Mouse (Mus musculus) layer of hippocampus, postnatal 25 days (tissue): ENCODE measurements around the gene Ubl7. TPM values are rescaled to one million over a fixed set of nuclear protein-coding genes. Genes with fewer than 3 reads are reported as not detected.
"Not testable (repeated sequence)": the region's sequence is repeated elsewhere in the genome, so short reads cannot be mapped to it uniquely, and the experiment has no call there.

Experiments used
- DNase-seq, 2 experiments: peaks; one replicate each; pipeline ENCODE4 v3.0.0; 2022; ENCODE audit warnings: mixed read lengths in 2 of 2, low spot score in 1 of 2; ENCODE audit errors: extremely low spot score in 1 of 2
- total RNA-seq, 2 experiments: library from RNA; stranded (reverse); gene quantifications; 2 replicates each; pipeline ENCODE4 v1.2.3; 2021

Gene Ubl7
- total RNA-seq, result 100 to 1,000 TPM; 100 to 101 TPM

DNA sequence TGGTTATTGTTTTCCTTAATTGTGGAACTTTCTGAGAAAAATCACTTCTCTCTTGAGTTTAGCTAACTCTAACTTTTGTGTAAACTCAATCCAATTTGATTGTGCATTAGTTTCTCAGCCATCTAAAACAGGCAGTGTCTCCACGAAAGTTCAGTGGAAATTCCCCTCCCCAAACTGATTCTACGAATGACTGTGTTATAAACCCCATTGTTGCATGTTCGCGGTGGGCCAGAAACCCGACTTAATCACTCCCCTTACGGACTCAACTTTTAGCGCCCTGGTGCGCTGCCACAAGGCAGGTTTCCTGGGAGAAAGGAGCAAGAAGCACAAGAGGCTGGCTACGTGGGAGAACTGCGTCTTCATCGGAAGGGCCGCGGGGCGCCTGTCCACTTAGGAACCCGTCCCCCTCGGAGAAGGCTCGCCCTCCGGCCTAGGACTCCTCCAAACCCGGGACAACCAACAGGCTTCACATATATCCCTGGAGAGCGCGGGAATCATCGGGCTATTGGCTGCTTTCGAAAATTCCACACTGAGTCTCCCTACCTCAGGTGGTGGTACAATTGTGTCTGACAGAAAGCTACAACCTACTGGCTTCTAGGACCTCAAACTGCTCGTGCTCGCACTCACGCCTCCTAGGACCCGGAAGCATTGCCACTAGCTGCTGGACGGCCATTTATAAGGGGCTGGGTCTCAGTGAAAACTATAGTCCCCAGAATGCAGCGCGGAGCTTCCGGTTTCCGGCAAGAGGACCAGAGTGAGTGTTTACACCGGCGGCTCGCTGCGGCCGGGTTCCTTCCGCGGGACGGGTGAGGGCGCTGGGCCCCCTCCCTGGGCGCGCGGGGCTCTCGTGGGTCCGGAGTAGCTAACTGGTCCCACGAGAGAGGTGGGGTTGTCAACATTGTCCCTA is at the start of gene Ubl7:
TSS of gene Ubl7 (plus strand) at position 726 of the 907 bp plus-strand sequence.
- peak; percentile 71 to 79 for DNase-seq

DNA sequence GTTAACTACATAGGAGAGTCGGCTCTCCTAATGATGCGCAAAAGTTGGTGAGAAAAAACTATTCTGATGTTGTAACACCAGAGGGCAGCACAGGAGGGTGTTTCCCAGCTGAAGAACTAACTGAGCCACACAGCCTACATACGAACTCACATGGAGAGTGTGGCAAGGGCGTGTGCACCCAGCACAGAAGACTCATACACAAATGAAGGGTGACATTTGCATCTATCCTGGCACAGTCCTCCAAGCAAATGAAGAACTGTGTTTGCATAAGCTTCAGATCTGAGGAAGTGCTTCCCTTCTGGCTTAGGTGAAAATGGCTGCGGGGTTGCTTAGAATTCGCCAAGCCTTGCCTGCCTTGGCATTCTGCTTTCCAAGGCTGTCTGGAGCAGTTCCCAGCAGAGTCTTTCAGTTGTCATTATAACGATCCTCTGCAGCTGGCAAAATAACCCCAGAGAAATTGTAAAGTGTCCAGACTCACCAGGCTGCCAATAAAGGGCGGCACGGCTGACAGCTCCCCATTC is 48.8 kb upstream of the Ubl7 start:
- DNase-seq, result peak; percentile 40 to 47

DNA sequence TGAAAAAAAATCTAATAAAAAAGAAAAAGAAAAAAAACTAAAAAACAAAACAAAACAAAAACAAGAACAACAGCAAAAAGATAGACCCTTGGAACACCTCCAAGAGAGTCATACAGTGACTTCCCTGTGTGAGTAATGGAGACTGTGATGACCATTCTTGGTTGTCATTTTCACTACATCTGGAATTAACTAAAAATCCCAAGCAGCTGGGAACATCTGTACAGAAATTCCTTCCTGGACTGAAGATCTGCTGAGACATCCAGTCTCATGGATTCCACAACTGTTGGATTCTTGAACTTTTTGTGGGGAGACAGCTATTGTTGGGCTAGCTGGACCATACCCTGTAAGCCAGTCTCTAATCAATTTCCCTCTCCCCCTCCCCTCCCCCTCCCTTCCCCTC is 46.4 kb upstream of the Ubl7 start:
- DNase-seq, result no peak

DNA sequence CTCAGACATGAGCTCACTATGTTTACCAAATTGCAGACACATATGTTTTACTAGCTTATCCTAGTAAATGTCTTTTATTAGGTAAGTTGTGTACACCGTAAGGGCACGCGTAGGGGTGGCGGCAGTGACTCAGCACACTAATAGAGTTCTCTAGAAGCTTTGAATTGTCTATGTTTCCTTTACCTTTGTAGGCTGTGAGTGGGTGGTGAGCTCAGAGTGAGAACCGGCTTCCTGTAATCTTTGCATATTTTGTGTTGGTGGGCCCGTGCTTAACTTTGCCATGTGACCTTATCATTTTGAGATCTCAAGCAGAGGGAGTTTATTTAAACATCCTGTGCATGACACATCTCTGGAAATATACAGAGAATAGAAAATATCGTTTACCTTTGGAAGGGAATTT is 44.2 kb upstream of the Ubl7 start:
- no peak for DNase-seq

DNA sequence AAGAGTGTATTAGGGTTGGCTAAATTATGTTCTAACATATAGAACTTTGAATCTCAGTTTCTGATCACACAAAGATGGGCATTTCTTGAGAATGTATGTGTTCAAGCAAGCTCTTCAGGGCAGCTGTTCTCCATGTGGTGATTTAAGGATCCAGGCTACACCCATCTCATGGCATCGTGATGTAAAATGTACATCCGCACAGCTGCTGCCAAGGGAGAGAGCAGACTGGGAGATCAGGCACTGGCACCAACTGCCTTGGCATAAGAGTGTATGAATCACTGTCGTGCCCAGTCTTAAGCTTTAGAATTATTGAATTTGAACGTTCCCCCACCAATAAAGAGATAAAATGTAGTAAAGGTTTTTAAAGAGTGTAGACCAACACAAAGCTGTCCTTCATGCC is 43.5 kb upstream of the Ubl7 start:
- no peak for DNase-seq

DNA sequence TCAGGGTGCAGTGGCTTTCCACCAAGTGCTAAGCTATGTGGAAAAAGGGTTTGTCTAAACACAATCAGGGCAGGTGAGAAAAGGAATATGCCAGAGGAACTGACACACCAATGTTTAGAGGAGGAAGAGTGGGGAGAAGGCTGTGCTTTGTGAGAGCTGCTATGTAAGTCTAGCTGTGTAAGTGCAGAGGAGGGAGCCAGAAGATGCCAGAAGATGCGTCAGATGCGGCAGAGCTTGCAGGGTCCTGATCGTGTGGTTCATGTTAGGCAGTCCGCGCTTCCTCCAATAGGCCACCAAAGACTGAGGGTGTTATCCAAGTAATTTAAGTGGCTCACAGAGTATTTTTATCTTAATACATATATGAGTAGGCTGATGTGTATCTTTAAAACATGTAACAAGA is 42.9 kb upstream of the Ubl7 start:
- no peak for DNase-seq

DNA sequence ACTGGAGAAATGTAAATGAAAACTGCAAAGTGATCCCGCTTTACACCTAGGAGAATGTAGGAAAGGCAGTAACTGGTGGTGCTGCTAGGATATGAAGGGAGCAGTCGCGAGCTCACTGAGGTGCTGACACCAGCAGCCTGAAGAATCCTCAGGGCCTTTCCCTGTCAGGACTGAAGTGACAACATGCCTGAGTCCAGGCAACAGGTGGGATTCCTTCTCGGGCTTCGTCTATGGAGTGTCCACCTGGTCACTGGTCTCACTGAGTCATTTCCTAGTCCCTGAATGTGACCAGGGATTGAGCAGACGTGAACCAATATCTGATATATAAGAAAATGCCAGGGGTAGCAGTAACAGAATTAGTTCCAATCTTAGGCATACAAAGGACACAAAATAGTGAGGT is 42.0 kb upstream of the Ubl7 start:
- DNase-seq, result no peak

DNA sequence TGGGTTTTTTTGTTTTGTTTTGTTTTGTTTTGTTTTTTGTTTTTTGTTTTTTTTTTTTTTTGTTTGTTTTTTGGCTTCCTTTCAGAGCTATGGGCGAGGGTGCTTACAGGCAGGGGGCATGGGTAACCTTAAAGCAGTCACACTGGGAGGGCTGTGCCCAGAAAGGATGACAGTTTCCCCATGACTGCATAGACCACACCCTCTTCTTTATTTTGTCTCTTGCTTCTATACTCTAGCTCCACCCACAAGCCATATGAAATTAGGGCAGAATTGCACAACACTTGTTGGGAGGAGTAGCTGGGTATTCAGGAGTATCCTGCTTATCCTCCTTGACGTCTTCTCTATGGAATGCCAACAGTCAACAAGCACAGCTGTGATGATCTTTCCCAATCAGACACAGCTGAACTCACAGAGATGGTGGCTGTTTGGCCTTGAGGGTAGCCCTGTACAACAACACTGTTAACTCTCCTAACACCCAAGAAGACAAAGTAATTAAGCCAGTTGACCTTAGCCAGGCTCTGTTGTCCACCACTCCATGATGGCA is 40.4 kb upstream of the Ubl7 start:
- no peak for DNase-seq

DNA sequence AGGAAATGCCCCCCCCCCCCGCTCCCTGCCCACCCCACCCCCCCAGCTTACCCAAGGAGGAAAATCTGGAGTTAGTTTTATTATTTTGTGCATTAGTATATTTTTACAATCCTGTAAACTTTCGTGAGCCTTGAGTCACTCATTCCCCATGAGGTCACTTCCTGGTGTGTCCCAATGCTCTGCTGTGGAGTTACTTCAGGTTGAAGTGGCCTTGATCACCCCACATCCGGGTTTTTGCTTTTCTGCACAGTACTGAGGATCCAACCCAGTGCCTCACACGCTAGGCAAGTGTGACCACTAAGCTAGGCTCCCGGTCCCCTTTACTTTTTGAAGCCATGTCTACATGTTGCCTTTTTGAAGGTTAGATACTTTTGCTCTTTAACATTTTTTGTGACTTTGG is 36.6 kb upstream of the Ubl7 start:
- DNase-seq, result no peak

DNA sequence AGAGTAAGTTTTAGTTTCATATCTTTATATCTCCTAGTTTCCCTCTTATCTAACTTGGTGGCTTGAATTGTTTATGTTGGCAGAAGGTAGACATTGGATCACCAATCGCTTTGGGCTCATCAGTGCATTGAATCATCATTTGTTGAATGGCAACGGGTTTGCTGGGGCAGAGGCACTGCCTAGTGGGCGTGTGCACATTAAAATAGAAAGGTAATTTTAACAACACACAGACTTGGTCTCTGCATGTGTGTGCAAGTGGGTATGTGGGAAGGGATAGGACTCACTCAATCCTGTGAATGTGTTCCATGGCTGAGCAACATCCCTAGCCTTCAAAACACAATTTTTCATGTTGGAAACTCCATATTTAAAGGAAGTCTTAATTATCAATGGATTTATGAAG is 35.8 kb upstream of the Ubl7 start:
- DNase-seq, result no peak

DNA sequence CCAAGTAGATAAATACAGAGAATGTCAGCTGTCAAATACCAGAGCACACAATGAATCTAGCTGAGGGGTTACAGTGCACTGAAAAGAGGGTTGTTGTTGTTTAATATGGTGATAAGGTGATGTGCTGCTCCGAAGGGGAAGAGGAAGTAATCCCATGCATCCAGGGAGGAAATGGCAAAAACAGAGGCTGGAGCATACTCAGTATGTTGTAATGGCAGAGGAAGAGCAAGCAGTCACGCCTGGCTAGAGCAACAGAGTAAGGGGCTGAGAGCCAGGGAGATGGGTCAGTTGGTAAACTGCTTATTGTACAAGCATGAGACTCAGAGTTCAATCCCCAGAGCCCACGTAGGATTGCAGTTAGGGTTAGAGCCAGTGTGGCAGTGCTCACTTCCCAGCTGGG is 31.6 kb upstream of the Ubl7 start:
- DNase-seq, result no peak

DNA sequence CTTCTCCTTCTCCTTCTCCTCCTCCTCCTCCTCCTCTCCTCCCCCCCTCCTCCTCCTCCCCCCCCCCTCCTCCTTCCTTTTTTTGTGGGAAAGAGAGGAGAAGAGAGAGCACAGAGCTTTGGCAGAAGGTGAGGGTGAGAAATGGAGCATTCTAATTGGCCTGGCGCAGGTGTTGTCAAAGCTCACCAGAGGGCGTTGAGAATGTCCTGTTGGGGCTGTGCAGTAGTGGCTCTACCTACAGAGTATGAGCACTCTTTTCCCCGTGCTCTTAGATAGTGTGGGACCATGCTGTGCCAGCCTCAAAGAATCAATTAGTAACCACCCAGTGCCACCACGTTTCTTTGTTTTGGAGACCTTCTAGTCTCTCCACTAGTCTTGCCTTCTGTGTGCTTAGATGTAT is 30.5 kb upstream of the Ubl7 start:
- DNase-seq, result no peak

DNA sequence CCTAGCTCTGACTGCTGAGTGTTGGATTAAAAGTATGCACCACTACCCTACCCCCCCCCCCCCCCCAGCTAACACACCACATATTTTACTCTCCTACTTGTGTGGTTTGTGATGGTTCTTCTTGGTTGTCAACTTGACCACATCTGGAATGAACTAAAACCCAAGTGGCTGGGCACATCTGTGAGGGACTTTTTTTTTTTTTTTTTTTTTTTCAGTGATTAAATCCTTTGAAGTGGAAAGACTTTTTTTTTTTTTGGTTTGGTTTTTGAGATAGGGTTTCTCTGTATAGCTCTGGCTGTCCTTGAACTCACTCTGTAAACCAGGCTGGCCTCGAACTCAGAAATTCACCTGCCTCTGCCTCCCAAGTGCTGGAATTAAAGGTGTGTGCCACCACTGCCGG is 29.0 kb upstream of the Ubl7 start:
- DNase-seq, result not testable (repeated sequence)

DNA sequence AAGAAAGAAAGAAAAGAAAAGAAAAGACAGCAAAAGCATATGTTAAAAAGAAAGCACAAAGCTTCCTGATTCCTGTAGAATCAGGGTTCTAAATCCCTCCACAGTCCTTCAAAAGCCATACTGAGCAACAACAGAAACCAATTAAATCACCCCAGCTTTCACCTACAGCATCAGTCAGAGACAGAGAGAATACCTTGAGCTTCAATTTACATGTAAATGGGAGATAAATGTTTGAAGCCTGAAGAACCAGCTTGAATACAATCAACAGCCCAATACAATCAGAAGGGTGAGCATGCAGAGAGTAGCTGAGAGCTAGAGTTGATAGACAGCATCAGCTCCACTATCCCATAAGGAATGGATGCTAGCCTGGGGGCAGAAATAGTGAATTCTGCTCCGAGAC is 27.4 kb upstream of the Ubl7 start:
- DNase-seq, result no peak

DNA sequence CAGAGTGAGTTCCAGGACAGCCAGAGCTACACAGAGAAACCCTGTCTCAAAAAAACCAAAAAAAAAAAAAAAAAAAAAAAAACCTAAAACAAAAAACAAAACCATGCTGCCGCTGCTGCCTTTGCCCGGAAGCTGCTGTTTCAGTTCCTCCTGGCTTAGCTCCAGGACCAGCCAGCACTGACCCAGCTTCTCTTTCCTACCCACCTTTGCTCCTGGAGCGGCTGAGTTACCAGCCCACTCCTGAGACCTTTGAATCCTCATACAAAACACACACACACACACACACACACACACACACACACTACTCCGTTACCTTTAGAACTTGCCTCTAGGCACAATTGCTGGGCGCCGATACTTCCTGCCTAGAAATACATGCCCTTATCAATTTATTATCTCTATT is 22.7 kb upstream of the Ubl7 start:
- DNase-seq, result no peak

DNA sequence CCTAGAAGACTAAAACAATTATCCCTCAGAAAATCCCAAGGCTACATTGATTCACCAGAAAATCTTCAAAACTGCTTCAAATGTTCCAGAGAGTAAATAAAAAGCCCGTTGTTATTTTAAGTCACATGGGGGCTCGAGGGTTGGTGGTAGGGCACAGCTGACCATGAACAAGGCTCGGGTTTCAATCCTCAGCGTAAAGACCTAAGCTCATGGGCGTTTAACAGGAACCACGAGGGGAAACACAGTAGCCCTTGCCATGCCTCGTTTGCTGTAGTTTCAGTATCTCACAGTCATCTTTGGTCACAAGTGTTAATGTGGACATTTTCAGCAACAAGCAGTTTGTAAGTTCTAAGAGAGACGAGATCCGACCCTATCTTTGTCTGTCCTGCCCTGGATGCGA is 10.3 kb upstream of the Ubl7 start:
- DNase-seq, result no peak

DNA sequence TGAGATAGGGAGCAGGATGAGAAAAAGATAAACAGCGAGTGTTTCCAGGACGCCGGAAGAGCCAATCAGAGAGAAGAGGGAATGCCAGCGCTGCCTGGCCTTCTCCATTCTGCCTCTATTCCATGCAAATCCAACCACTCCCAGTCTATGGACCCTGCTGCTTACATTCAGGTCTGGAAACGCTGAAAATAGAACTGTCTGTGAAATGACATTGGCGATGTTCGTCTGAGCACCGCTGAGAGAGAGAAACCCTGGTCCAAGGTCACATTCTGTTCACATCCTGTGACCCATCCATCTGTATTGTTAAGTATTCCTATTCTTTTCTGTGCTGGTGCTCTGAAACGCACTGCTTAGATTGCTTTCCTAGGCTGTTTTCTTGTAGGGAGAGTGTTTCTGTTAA is 9.6 kb upstream of the Ubl7 start:
- DNase-seq, result no peak

DNA sequence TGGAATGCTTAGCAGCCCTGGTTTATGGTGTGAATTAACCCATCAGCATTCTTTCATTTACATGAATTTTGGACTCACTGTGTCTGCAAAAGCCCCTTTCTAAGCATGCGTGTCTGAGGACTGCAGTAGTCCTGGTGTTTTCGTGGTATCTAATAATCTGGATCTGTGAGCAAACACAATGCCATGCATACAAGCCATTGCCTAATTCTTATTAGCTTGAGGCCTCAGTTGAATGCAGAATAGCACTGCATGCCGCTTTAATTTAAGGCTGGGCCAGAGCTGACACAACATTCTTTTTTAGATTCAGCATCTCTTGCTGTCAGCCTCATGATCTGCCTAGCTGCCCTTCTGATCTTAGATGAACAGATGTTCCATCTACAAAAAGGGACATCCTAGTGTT is 9.2 kb upstream of the Ubl7 start:
- no peak for DNase-seq

DNA sequence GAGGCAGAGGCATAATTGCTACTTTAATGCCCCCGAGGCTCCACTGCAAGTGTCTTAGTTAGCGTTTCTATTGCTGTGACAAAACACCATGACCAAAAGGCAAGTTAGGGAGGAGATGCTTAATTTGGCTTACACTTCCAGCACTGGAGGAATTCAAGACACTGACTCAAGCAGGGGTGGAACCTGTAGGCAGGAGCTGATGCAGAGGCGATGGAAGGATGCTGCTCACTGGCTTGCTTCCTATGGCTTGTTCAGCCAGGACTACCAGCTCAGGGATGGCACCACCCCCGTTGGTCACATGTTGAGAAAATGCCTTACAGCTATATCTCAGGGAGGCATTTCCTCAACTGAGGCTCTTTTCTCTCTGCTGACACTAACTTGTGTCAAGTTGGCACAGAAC is 8.6 kb upstream of the Ubl7 start:
- no peak for DNase-seq

DNA sequence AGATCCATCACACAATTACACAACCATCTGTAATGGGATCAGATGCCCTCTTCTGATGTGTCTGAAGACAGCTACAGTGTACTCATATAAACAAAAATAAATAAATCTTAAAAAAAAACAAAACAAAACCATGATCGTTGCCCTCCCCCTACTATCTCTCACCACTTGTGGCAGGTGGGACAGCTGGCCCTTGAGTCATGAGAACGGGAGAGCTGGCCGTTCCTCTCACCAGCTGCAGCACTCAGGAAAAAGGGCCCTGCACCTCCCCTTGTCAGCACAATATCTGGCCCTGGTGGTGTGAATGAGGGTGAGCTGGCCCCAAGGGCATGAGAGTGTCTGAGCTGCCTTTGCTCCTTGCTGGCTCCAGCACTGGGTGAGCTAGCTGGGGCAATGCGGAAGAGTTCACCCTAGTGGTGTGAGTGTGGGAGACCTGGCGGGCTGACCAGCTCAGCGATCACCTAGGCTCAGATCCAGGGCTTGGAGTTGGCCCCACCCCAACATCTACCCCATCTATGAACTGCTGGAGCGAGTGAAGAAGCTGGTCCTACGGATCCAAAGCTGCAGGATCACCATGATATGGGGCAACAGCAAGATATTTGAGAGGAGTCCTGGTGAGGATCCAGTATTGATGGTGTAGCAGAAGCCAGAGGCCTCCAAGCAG is 7.1 kb upstream of the Ubl7 start:
- DNase-seq, result no peak

DNA sequence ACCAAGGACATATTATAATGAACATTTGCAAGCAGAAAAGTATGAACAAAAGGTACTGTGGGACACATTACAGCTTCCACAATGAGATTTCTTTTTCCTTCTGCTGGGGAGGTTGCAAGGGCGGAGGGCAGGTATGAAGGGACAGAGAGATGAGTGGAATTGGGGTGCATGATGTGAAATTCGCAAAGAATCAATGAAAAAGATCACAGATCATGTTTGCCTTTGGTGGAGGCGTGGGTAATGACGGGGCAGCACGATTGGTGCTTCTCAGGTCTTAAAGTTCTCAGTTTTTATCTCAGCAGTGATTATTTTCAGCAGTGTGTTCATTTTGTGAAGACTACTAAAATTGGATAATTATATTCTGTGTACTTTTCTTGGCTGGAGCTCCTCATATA is 6.5 kb upstream of the Ubl7 start:
- no peak for DNase-seq

DNA sequence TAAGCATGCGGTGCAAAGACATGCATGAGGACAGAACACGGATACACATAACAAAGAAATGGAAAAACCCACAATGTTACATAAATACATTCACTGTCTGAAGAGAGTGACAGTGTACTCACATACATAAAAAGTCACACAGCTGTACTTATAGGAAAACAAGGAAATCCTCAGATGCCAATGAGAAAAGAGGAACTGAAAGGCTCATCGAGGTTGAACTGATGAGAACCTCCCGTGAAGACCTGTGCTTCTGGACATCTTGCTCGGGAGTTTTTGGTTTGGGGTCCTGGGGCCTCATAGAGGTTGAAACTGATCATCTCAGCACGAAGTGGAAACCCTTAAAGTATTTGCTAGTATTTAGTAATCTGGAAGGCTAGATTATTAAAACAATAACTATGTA is 3.6 kb upstream of the Ubl7 start:
- no peak for DNase-seq
